Mouse (Mus musculus): Measurements from ENCODE around the gene Kpna3.

The Kpna3 gene

DNA sequence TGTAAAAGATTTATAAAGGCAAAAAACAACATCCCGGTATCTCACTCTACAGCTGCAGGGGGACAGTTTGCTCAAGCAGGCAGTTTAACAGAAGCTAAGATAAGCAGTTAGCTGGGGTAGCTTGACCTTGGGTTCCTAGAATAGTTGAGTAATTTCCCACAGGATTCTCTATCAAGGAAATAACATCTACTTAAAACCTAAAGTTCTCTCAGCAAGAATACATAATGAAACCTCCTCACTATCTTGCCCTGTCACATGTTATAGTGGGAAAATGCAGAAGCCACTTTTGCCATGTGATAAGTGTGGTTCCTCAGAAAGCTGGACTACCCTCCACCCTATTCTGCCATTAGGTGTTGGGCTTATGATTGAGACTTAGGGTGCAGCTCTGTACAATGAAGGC, 116.9 kb downstream of the Kpna3 start:
- in situ Hi-C loops (cut with MboI, MseI): loop anchor here (10.0 kb wide), 1 partner anchor 112 kb away; the partner anchor contains the start of gene Kpna3

DNA sequence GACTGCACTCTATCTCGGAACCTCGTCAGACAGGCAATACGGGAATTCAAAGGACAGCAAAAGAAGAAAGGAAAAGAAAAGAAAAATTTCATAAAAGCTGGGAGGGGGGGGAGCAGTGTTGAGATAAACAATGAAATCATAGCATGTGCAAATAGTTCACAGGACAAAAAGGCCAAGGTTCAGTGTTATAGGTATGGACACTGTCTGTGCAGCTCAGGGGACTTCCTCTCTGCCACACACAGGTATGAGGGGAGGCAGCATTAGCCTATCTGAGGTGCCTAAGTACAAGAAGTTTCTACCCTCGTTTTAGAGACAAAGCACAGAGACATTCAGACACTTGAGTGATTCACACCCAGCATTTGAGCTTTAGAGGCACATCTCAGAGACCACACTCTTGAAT, 118.5 kb downstream of the Kpna3 start:
- in situ Hi-C loops (cut with MboI, MseI): loop anchor here (10.0 kb wide), 1 partner anchor 114 kb away; the partner anchor contains the start of gene Kpna3

DNA sequence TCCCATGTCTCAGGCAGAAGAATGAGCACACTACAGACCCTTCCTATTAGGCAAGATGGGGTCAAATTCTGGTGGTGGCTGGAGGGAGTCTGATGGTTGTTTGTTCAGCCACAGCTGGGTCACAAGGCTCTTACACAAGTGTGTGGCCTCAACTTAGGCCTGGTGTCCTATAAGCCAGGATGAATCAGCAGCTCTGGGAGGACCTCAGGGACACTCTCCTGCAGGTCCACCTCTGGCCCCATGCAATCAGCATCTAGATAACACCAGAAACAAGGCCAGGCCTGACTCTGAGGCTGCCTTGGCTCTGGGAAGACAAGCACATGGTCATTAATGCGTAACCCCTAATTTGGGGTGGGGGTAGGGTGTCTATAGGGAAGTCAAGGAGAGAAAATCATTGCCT, 118.9 kb downstream of the Kpna3 start:
- in situ Hi-C loops (cut with MboI, MseI): loop anchor here (10.0 kb wide), 1 partner anchor 114 kb away; the partner anchor contains the start of gene Kpna3

DNA sequence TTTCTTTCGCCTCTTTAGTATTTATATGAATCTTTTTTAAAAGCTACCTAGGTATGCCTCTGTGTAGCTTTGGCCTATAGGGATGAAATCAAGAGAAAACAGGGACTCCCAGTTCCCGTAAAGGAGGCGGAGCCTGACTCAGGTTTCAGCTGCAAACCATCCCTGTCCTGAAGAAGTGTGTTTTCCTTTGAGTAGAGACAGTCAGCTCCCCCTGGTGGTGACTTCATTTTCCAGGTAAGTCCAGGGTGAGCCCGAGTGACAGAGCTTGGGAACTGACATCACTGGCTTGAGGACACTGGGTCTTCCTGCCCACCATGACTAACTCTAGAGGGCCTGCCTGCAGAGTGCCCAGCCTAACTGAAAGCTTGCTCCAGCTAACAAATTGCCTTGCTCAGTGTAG, 122.8 kb downstream of the Kpna3 start:
- in situ Hi-C loops (cut with MboI, MseI): no loop called here
